ENCODE assay signal across 17 mouse cellular contexts in the genomic region with DNA sequence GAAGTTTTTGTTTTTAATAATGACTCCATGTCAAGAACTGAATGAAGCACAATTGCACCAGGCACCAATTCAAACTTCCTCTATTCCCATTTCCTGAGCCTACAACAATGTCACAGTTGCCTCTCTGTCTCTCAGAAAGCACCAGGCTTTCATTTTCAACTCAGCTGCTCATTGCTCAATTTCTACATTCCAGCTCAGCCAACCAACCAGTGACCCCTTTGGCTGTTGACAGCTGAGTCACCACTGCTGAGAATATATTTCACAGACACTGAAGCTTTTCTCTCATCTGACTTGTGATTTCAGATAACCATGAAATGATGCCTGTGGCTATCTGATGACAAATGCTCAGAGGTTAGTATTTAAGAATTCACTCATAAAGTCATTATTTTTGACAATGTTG.
DNase-seq lines count a peak whose midpoint lies in the region; ATAC-seq and TF ChIP-seq lines count a peak whose summit lies in the region.
"Had no signal": no experiment of that assay in that cellular context is flagged by ENCODE, and none has a peak within 500 bp of the region (broad histone marks: within the 10 kb centered on the region; RNA-seq: fewer than 3 reads in every experiment).

No protein-coding gene starts in this region.

- H3K4me2 ChIP-seq in embryonic facial prominence, embryonic 14.5 days (ENCODE audit: low read depth, low read length), result no peak overlapping the region
- no peak overlapping the region for H3K4me2 ChIP-seq in midbrain, postnatal 0 days (ENCODE audit: low read depth, low read length, poor library complexity, severe bottlenecking)
- no peak overlapping the region for H3K4me2 ChIP-seq in midbrain, embryonic 15.5 days
- no peak overlapping the region for H3K4me2 ChIP-seq in kidney, embryonic 16.5 days (replicated peaks; ENCODE audit: low read depth, low read length)
- H3K4me2 ChIP-seq: heart, embryonic 12.5 days; kidney, embryonic 15.5 days; midbrain, embryonic 13.5 days had no signal

- H3K27me3 ChIP-seq in embryonic facial prominence, embryonic 14.5 days (replicated peaks; ENCODE audit: control insufficient read depth, insufficient read depth, low read length), result no peaks in the 10 kb centered on the region
- no peaks in the 10 kb centered on the region for H3K27me3 ChIP-seq in embryonic facial prominence, embryonic 10.5 days (replicated peaks; ENCODE audit: low read depth, poor library complexity, severe bottlenecking)
- H3K27me3 ChIP-seq in midbrain, postnatal 0 days (ENCODE audit: insufficient read depth, low read length), result no peaks in the 10 kb centered on the region
- H3K27me3 ChIP-seq in midbrain, embryonic 15.5 days (replicated peaks), result no peaks in the 10 kb centered on the region
- H3K27me3 ChIP-seq in kidney, embryonic 16.5 days (ENCODE audit: insufficient read depth, low read length), result no peaks in the 10 kb centered on the region
- H3K27me3 ChIP-seq: heart, embryonic 12.5 days; kidney, embryonic 15.5 days; midbrain, embryonic 13.5 days had no signal

- no peak overlapping the region for H3K27ac ChIP-seq in embryonic facial prominence, embryonic 14.5 days (replicated peaks; ENCODE audit: low read depth, low read length)
- H3K27ac ChIP-seq in embryonic facial prominence, embryonic 10.5 days (replicated peaks), result no peak overlapping the region
- no peak overlapping the region for H3K27ac ChIP-seq in midbrain, postnatal 0 days (ENCODE audit: low read depth, low read length)
- no peak overlapping the region for H3K27ac ChIP-seq in midbrain, embryonic 15.5 days
- no peak overlapping the region for H3K27ac ChIP-seq in kidney, embryonic 16.5 days (ENCODE audit: low read length)
- H3K27ac ChIP-seq: gastrocnemius, adult 2 months; kidney, embryonic 15.5 days; liver, embryonic 14.5 days; midbrain, embryonic 13.5 days had no signal

- TF ChIP-seq CTCF in midbrain, postnatal 0 days (IDR thresholded peaks at IDR 0.05), result no peak

- no peaks in the 10 kb centered on the region for H3K4me1 ChIP-seq in embryonic facial prominence, embryonic 14.5 days (ENCODE audit: control insufficient read depth, insufficient read depth, low read length)
- H3K4me1 ChIP-seq in embryonic facial prominence, embryonic 10.5 days, result no peaks in the 10 kb centered on the region
- H3K4me1 ChIP-seq in midbrain, postnatal 0 days (ENCODE audit: insufficient read depth, low read length), result no peaks in the 10 kb centered on the region
- no peaks in the 10 kb centered on the region for H3K4me1 ChIP-seq in midbrain, embryonic 15.5 days
- no peaks in the 10 kb centered on the region for H3K4me1 ChIP-seq in kidney, embryonic 16.5 days (ENCODE audit: insufficient read depth, low read length)
- H3K4me1 ChIP-seq: heart, embryonic 12.5 days; kidney, embryonic 15.5 days; midbrain, embryonic 13.5 days had no signal

- DNase-seq in embryonic facial prominence, embryonic 14.5 days (ENCODE audit: low spot score), result peak; percentile 16
- DNase-seq in embryonic facial prominence, embryonic 10.5 days (ENCODE audit: low spot score), result no peak
- DNase-seq in midbrain, postnatal 0 days (ENCODE audit: low spot score), result peak; percentile 6
- DNase-seq in brain, adult 2 months (ENCODE audit: low read depth, low spot score), result peak; percentile 4
- no peak for DNase-seq in kidney, postnatal 4 days
- DNase-seq: cerebellum, adult 8-10 months; gastrocnemius, adult 2 months; heart, postnatal 36 days had no signal

- no peak overlapping the region for H3K9ac ChIP-seq in embryonic facial prominence, embryonic 14.5 days (ENCODE audit: low read depth, low read length)
- no peak overlapping the region for H3K9ac ChIP-seq in midbrain, postnatal 0 days (replicated peaks; ENCODE audit: low read length, poor library complexity, severe bottlenecking)
- H3K9ac ChIP-seq in midbrain, embryonic 15.5 days, result no peak overlapping the region
- H3K9ac ChIP-seq in kidney, embryonic 16.5 days (replicated peaks; ENCODE audit: low read length), result no peak overlapping the region
- H3K9ac ChIP-seq: heart, embryonic 12.5 days; kidney, embryonic 15.5 days; liver, embryonic 14.5 days; midbrain, embryonic 13.5 days had no signal

- H3K36me3 ChIP-seq in embryonic facial prominence, embryonic 14.5 days (ENCODE audit: control insufficient read depth, insufficient read depth, low read length), result no peaks in the 10 kb centered on the region
- no peaks in the 10 kb centered on the region for H3K36me3 ChIP-seq in embryonic facial prominence, embryonic 10.5 days (replicated peaks)
- H3K36me3 ChIP-seq in midbrain, postnatal 0 days (ENCODE audit: insufficient read depth, low read length), result no peaks in the 10 kb centered on the region
- no peaks in the 10 kb centered on the region for H3K36me3 ChIP-seq in midbrain, embryonic 15.5 days (replicated peaks)
- H3K36me3 ChIP-seq in kidney, embryonic 16.5 days (ENCODE audit: insufficient read depth, low read length), result no peaks in the 10 kb centered on the region
- H3K36me3 ChIP-seq: heart, embryonic 12.5 days; kidney, embryonic 15.5 days; midbrain, embryonic 13.5 days had no signal

- H3K4me3 ChIP-seq in embryonic facial prominence, embryonic 14.5 days (ENCODE audit: low read depth, low read length), result no peak overlapping the region
- no peak overlapping the region for H3K4me3 ChIP-seq in embryonic facial prominence, embryonic 10.5 days
- H3K4me3 ChIP-seq in midbrain, postnatal 0 days (ENCODE audit: low read depth, low read length), result no peak overlapping the region
- H3K4me3 ChIP-seq in midbrain, embryonic 15.5 days, result no peak overlapping the region
- H3K4me3 ChIP-seq in kidney, embryonic 16.5 days (ENCODE audit: low read length), result no peak overlapping the region
- H3K4me3 ChIP-seq: gastrocnemius, adult 2 months; heart, embryonic 12.5 days; kidney, embryonic 15.5 days; midbrain, embryonic 13.5 days had no signal

- no peak for ATAC-seq in embryonic facial prominence, embryonic 14.5 days (ENCODE audit: low read depth)
- no peak for ATAC-seq in midbrain, postnatal 0 days (ENCODE audit: low FRiP score)
- no peak for ATAC-seq in midbrain, embryonic 15.5 days (replicated peaks)
- no peak for ATAC-seq in kidney, embryonic 16.5 days (ENCODE audit: low FRiP score, low TSS enrichment)
- ATAC-seq: CD4-positive, CD25-positive, alpha-beta regulatory T cell, adult 4 months; hindbrain, embryonic 16.5 days; intestine, postnatal 0 days; midbrain, embryonic 13.5 days had no signal

- H3K9me3 ChIP-seq in embryonic facial prominence, embryonic 14.5 days (ENCODE audit: control insufficient read depth, low read length), result no peaks in the 10 kb centered on the region
- no peaks in the 10 kb centered on the region for H3K9me3 ChIP-seq in embryonic facial prominence, embryonic 10.5 days
- H3K9me3 ChIP-seq in midbrain, postnatal 0 days (ENCODE audit: low read length), result peaks cover 4% of the 10 kb centered on the region; the same call in 1 of the 2 replicates
- H3K9me3 ChIP-seq in midbrain, embryonic 15.5 days, result no peaks in the 10 kb centered on the region
- H3K9me3 ChIP-seq in kidney, embryonic 16.5 days (ENCODE audit: low read length), result no peaks in the 10 kb centered on the region
- H3K9me3 ChIP-seq: heart, embryonic 12.5 days; kidney, embryonic 15.5 days; midbrain, embryonic 13.5 days had no signal

Comparison
In these comparisons a context has a peak if more than half of its experiments do, and no peak if none do; other contexts are left out.
1. DNase-seq: peak in embryonic facial prominence, embryonic 14.5 days (single experiment), midbrain, postnatal 0 days (single experiment) and brain, adult 2 months (single experiment); none in embryonic facial prominence, embryonic 10.5 days (single experiment) and kidney, postnatal 4 days (0 of 2).